Mouse (Mus musculus): ENCODE measurements around the gene Thsd4.
A peak's percentile ranks its signal among the peaks of the same experiment; 100 is the strongest.

The Thsd4 gene

DNA sequence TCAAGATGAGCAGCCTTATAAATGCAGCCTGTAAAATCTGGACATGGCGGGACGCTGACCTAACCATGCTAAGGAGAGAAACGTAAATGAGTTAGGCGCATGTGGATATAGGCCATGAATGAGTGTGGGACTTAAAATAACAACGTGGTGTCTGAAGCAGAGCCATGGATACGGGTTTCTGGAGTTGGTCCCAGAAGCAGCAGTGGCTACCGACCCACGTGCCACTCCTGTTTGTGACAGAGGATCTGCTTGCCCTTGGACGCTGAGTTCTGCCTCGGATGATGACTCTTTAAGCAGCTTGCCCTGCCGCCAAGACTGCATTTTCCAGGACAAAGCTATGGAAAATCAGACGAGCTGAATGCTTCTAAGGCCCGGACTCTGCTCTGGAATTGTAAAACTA lies 262.2 kb downstream of the Thsd4 start:
- no peak for DNase-seq

GRCm38 (mm10) chr9:60251765-60252164 lies 270.1 kb downstream of the Thsd4 start:
- DNase-seq: no peak

DNA sequence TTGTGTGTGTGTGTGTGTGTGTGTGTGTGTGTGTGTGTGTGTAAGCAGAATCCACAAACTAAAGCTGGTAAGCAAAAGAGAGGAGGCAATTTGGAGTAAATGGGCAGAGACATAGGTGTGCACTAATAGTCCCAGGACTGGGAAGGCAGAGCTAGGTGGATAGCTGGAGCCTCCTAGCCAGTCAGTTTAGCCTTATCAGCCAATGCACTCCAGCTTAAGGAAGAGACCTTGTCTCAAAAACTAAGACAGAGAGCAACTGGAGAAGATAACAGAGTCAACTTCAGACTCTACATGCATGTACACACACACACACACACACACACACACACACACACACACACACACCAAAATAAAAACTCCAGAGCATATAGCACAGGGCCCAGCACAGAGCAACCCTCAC lies 271.4 kb downstream of the Thsd4 start:
- DNase-seq: no peak

DNA sequence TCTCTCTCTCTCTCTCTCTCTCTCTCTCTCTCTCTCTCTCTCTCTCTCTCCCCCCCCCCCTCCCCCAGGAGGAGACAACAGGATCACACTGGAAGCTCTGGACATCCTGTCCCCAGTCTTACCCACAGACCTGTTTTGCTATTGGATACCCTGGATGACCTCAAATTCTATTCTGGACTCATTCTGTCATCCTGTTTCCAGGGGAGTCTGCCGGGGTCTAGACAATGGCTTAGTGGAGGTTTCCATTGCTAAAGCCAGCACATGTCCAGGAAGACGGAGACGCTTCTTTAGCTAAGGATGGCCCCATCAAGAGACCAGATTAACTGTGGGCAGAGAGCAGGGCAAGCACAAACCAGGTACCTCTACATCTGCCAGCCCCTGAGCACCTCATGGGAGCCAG lies 273.8 kb downstream of the Thsd4 start:
- DNase-seq: peak; percentile 26

DNA sequence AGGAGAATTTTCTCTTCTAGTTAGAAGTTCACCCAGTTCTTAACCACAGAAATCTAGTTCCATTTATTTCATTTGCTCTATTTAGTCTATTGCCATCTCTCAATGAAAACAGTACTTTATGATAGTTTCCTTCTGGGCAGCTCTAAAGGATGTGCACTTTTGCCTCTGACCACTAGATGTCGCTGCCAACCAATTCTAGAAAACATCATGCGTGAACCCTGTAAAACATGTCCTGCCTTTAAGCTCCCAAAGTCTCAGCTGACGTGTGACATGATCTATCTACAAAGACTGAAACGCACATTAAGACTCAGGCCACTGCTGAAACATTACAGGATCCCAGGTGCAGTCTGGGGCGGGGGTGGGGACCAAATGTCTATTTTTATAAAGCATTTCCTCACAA lies 276.9 kb downstream of the Thsd4 start:
- DNase-seq: peak; percentile 79

DNA sequence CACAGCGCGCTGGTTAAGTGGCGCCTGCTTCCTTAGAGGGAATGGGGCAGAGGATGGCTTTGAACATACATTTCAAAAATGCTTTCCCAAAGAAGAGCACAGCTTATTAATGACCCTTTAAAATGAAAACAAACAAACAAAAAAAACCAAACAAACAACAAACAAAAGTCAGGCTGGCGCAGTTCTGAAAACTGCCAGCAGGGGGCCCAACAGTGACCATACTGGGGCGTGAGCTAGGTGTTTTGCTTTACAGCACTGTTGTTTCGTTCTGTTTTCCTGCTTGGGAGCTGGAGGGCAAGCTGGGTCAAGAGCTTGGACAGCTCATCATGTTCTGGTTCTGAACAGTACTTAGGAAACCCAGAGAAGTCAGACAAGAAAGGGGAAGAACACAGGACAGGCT lies 278.3 kb downstream of the Thsd4 start:
- DNase-seq: peak; percentile 16

DNA sequence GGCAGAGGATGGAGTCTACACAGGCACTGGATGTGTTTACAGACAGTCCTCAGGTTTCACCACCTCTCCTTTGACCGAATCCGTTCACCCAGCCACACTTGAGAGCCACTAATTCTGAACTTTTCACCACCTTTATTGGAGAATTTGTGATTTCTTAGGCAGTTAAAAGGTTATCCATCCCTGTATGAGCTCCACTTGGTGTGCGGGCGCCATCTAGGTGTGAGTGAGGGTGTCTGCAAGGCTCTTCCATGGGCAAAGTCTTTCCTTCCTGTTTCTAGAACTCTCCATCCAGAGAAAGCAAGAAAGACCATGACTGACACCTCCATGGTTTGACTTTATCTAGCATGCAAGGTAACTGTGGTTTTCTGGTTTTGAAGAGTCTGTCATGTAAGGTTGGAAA lies 284.2 kb downstream of the Thsd4 start:
- peak; percentile 62 for DNase-seq

- DNase-seq: no peak
Measured at GRCm38 (mm10) chr9:60236155-60236554, 285.7 kb downstream of the Thsd4 start.

GRCm38 (mm10) chr9:60234233-60235115 lies 287.4 kb downstream of the Thsd4 start:
- peak; percentile 88 for DNase-seq

DNA sequence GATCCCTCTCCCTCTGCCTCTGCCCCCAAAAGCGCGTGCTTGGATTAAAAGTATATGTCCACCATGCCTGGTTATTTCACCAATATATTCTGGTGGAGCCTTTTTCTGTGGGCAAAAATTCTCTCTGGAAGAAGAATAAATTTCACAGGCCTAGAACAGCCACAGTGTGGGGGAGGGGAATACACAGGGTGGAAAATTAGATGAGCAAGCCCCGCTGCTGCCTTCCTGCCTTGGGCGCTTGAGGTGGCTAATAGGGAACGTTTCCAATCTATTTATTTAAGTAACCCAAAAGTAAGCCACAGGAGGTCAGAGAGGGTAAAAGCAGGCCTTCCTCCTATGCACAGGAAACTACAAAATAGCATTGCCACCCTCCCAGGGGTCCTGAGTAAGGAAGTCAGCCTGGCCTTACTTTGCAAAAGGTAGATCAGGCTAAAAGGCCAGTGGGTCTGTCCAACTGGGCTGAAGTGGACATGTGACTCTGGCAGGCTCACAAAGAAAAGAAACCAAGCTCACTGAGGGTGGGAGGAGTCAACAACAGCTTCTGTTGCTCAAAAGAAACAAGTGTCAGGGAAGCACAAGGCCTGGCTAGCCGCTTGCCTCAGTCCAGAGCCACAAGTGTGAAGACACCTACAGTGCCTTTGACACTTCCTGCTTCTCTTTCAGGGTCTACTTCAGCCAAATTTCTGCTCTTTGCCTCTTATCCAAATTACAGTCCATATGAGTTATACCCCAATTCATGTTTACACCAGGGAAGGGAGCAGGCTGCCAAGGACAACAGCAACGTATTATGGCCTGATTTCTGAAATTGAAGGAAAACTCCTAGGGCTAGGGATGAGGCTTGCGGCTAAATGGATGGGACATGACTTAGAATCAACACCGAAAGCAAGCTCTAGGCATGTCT lies 289.6 kb downstream of the Thsd4 start:
- DNase-seq: peak; percentile 32

GRCm38 (mm10) chr9:60229496-60229895 lies 292.4 kb downstream of the Thsd4 start:
- DNase-seq: no peak

DNA sequence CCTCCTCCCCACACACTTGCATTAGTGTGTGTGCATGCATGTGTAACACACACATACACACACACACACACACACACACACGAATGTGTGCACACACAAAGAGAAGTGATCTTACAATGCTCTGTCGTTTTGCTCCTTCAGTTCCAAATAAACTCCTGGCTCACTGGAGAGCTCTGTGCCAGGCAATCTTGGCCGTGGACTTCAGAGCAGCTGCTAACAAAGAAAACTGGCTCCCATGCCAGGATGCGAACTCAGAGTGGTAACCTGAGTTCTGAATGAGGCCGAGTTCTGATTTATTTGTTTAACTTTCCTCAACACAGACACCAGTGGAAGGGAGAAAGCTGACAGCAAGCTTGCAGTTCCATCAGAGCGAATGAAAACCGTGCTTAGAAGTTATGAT lies 294.1 kb downstream of the Thsd4 start:
- no peak for DNase-seq

DNA sequence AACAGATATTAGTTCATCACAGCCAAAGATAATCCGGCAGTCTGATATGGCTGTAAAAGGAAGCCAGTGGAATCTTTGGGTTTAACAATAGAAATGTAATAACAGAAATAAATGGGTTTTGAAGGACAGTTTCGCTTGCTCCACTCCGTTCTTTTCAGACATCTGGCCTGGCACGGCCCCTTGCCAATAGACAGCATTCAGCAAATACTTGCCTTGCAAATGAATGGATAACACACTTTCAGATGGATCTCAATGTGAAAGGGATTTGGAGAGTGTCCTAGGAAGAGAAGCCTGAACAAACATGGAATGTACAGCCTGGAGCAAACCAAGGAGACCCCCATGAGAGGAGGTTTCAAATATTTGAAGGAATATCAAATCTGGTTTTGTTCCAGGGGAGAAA lies 295.2 kb downstream of the Thsd4 start:
- no peak for DNase-seq

DNA sequence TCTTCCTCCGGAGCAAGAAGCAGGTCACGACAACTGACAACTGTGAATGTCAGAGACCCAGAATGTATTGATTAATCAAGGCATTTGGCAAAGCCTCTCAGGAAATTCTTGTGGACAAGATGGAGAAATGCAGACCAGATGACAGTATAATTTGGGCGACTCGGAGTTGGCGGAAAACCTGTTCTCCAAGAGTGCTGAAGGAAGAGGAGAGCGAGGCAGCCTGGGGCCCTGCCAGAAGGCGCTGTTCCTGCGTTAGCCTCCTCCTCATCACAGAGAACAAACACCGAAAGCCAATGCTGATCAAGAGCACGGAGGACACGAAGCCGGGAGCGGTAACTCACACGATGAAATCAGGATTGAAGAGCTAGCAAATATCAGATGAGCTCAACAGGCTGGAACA lies 295.7 kb downstream of the Thsd4 start:
- DNase-seq: no peak

GRCm38 (mm10) chr9:60225453-60225852 lies 296.4 kb downstream of the Thsd4 start:
- no peak for DNase-seq

DNA sequence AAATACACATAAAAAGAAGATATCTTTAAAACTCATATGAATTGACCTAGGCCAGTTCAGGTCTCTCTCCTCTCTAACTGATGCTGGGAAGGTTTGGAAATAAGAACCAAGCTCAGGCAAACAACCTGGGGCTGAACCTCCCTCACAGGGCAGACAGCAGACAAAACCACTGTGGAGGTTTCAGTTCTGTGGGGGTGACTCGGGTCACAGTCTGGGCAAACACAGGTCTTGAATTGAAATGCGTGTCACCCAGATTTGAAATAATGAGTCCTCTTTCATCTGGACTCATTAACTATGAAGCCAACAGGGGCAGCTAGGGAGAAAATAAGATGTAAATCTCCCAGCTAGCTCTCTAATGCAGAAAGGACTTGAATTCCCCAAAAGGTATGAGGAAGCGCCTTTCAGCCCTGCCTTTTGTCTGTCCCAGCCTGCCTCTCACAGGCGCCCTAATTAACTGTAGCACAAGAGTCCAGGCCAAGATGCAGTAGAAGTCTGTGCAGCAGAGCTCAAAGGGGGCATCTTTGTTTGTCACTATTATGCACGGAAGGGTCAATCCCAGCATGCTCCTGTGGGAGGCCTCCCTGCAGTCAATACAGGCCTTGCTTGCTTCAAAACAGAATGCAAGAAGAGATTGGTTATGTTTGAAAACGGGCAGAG lies 297.7 kb downstream of the Thsd4 start:
- no peak for DNase-seq

DNA sequence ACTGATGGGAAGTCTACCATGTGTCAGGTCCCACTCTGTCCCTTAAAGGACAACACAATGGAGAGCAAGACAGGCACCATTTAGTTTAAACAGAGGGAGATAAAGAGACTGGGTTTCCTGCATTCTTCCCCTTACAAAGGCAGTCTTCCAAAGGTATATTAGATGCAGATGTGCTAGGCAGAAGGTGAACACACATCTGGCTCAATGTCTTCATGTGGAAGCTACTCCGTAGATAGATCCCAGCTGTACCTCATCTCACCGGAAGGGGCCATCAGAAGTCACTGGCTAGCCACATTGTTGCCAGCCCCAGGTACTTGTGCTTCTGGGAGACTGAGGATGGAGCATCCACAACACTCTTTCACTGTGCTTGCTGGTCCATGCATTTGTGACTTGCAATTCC lies 301.4 kb downstream of the Thsd4 start:
- no peak for DNase-seq

DNA sequence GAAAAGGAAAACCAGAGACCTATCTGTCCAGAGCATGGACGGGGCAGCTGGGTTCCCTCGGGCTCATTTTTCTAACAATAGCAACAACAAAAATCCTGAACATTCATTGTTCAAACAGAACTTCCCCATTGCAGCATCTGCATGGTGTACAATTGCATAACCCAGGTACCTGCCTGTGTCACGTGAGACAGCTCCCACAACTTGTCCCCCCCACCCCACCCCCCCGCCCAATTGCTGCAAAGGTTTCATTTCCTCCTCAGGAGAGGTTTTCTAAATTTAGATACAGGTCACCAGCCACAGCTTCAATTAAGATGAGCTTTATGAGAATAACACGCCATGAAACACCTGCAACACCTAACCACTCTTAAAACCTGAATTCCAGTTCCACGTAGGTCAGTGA lies 303.4 kb downstream of the Thsd4 start:
- DNase-seq: no peak

GRCm38 (mm10) chr9:60216029-60216428 lies 305.8 kb downstream of the Thsd4 start:
- DNase-seq: no peak

DNA sequence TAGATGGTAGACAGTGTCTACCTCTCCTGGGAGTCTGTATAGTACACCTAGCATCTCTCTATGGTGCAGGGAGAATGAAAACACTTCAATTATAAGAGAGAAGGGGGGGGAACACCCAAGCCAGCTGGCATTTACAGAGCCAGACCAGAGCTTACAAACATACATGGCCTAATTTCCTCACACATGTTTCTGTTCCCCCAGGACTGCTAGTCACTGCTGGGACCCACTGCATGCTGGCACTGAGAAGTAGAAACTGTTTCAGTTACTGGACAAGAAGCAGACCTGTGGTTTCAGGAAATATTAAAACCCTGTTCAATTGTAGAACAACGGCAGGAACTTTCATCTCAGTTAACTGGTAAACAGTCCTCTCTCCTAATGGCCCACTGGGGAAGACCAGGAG lies 308.7 kb downstream of the Thsd4 start:
- DNase-seq: no peak

DNA sequence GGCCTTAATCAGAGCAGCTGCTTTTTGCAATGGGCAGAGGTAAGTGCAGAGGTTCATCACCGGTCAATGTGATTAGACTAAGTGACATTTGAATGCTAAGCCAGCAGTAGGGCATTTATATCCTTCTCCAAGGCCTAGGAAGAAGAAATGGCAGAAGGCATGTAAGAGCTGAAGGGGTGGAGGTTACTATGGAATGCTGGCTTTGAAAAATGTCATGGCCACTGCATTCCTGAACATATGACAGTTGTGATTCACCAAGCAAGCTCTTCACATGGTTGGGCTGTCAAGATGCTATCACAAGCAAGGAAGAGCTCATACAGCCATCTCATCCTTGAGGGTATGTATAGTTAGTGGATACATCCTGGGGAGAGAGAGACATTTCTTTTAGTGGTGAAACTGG lies 313.0 kb downstream of the Thsd4 start:
- no peak for DNase-seq

DNA sequence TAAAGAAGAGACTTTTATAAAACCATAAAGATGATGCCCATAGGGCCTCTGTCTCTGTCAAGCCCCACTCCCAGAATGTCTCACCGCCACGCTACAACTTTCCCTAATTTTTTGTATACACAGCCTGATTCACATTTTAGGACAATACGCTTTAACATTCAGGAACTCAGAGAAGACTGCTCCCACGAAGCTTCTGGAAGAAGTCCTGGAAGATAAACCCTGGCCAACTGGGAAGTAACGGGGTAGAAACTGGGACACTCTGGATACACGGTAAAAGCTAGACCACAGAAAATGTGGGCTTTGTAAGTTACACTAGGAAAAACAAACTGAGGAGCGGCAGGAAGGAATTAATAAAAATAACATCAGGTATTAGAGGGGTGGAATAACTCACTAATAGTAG lies 318.7 kb downstream of the Thsd4 start:
- DNase-seq: no peak

- DNase-seq: no peak
Measured at GRCm38 (mm10) chr9:60200436-60200835, 321.4 kb downstream of the Thsd4 start.

All from kidney, adult 9 months (tissue).